Mouse (Mus musculus) liver, postnatal 0 days (tissue): ENCODE results near the gene Pelp1. TPM values are rescaled to one million over a fixed set of nuclear protein-coding genes. Genes with fewer than 3 reads are reported as not detected.

ENCODE experiments used
- ATAC-seq: fragments of 200-750 bp; cut with Nextera tagmentation; 2 replicates; pipeline ENCODE4 v1.8.0; 2017; ENCODE audit warnings: mild to moderate bottlenecking, moderate library complexity
- DNase-seq: peaks from one replicate; pipeline ENCODE4 v3.0.0-alpha.2; 2016
- H3K27ac ChIP-seq: fragments of 300-500 bp; sonication (generic); 2 replicates; pipeline ENCODE4 v1.5.1; 2014; ENCODE audit warnings: antibody characterized with exemption, moderate library complexity, mild to moderate bottlenecking, low read depth
- H3K27me3 ChIP-seq: fragments of 300-500 bp; sonication (generic); 2 replicates; pipeline ENCODE4 v1.6.1; 2014; ENCODE audit warnings: low read length, control low read depth, mixed read lengths; ENCODE audit not compliant: insufficient read depth
- H3K36me3 ChIP-seq: fragments of 300-500 bp; sonication (generic); replicated peaks from 2 replicates; pipeline ENCODE4 v1.6.1; 2014; ENCODE audit warnings: mild to moderate bottlenecking, control low read depth, low read length, moderate library complexity, mixed read lengths; ENCODE audit not compliant: insufficient read depth
- H3K4me1 ChIP-seq: fragments of 300-500 bp; sonication (generic); 2 replicates; pipeline ENCODE4 v1.6.1; 2014; ENCODE audit warnings: antibody characterized with exemption, mild to moderate bottlenecking, control low read depth; ENCODE audit not compliant: insufficient read depth
- H3K4me2 ChIP-seq: fragments of 300-500 bp; sonication (generic); 2 replicates; pipeline ENCODE4 v1.6.1; 2014; ENCODE audit warnings: low read depth, mild to moderate bottlenecking, low read length, moderate library complexity, mixed read lengths
- H3K4me3 ChIP-seq: fragments of 300-500 bp; sonication (generic); 2 replicates; pipeline ENCODE4 v1.5.1; 2014; ENCODE audit warnings: low read depth, low read length
- H3K9ac ChIP-seq: fragments of 300-500 bp; sonication (generic); replicated peaks from 2 replicates; pipeline ENCODE4 v1.6.1; 2014; ENCODE audit warnings: mild to moderate bottlenecking, moderate library complexity
- H3K9me3 ChIP-seq: fragments of 300-500 bp; sonication (generic); 2 replicates; pipeline ENCODE4 v1.6.1; 2016; ENCODE audit warnings: mild to moderate bottlenecking, control low read depth, low read length, mixed read lengths
- CTCF ChIP-seq: sonication (generic); IDR thresholded peaks from 2 replicates; pipeline ENCODE4 v1.5.1; 2016; ENCODE audit warnings: antibody characterized with exemption, low read depth
- EP300 ChIP-seq: IDR thresholded peaks from 2 replicates; pipeline ENCODE4 v1.6.1; 2016; ENCODE audit warnings: antibody characterized with exemption, low read depth, mild to moderate bottlenecking
- WGBS: fragments of 180-500 bp; shearing (Covaris S2); extraction: QIAGEN DNeasy Blood & Tissue Kit; methylation state at CpG from one replicate; pipeline ENCODE4 v1.1.7; 2014; ENCODE audit not compliant: insufficient replicate concordance; 5-methylcytosine and 5-hydroxymethylcytosine counted together
- polyA plus RNA-seq: library from polyadenylated mRNA; unstranded; fragments of >200 nt; fragmentation: Nextera tagmentation; extraction: Ambion mirVana; gene quantifications from 2 replicates; pipeline ENCODE4 v1.2.1, GENCODE M21; 2015

The Pelp1 gene
- 6.1 and 6.4 TPM in 2 replicates for polyA plus RNA-seq

DNA sequence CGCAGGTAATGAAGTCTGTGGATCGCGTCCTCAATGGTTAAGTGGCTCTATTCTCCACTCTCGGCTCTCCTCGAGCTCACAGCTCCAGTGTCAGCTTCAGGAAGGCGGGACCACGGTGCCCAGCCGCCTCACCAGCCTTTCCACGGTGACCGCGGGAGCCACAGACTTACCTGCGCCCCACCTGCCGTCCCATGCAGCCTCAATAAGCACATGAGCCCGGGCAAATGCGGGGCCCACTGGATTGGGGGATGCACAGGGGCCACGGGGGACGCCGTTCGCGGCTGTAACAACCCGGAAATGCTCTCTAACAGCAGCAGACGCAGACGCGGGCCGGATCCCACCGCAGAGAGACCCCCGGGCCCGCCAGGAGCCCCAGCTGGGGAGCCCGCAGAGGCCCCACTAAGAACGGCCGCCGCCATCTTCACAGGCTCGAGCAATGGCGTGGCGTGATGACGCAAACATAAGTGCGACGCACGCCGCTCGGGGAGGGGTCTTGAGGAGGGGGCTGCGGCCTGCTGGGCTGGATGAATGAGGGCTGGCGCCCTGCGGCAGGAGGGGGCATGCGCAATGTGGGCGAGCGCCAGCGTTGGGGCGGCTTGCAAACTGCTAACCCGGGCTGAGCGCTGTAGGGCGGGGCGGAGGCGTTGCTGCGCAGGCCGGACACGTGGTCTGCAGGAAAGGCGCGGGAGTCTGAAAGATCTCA lies at the start of gene Pelp1:
Gene Pelp1, minus strand, starts transcription at position 438 of the 703 bp plus-strand sequence.
- Histone ChIP-seq H3K27me3 (no peaks in the 10 kb centered on the region), H3K4me3 (peak within 1 kb of the TSS; percentile 80), H3K9me3 (no peaks in the 10 kb centered on the region), H3K36me3 (peaks cover 8% of the 10 kb centered on the region; the same call in 1 of the 2 replicates), H3K9ac (peak within 1 kb of the TSS; percentile 80), H3K4me1 (peaks cover 20% of the 10 kb centered on the region), H3K27ac (peak within 1 kb of the TSS; percentile 74), H3K4me2 (peak within 1 kb of the TSS; percentile 73)
- ATAC-seq, result peak; percentile 90
- WGBS, result under 1% methylated on average over 58 of the region's 59 CpGs
- TF ChIP-seq EP300 (no peak), CTCF (no peak)
- DNase-seq, result peak; percentile 88

DNA sequence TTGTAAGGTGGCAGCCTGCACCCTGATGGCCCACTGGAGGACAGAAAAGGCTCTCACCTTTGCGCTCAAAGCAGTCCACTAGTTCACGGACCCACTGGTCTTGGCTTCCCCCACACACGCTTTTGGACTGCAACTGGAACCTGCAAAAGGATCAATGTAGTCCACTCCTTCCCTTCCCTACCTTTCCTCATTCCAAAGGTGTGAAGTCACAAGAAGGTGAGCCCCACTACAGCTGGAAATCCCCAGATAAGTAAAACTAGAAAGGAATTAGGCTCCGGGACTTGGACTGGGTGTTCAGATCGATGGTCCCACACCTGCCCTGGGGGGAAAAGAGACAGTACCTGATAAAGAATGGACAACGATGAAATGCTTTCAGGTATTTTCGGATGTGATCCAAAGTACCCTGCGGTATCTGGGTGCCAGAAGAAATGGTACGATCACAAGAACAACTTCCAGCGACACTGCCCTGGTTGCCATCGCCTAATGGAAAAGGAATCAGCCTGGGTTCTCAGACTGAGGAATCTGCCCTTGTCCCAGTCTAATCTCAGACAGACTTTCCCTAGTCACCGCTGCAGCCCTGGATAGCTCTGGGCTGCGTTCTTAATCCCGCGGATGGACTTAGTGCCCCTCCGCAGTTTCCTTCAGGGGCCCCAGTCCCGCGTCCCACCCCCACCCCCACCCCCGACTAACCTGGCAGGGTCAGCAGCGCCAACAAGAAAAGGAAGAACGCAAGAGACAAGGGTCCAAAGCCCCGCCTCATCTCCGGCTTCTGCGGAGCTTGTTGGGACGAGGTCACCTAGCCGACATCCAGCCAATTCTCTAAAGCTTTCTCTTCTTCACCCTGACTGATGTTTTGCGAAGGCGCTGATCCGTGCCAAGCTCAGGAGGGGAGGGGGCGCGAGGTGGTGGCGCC lies 49.1 kb upstream of the Pelp1 start, which contains the start of gene Zmynd15:
Gene Zmynd15, plus strand, starts transcription at position 746 of the 913 bp plus-strand sequence.
- TF ChIP-seq EP300, result no peak
- no peak for TF ChIP-seq CTCF
- 16% methylated on average over 30 of the region's 32 CpGs for WGBS
- ATAC-seq, result peak; percentile 8; the same call in 1 of the 2 replicates
- peak within 1 kb of the TSS; percentile 66 for H3K27ac ChIP-seq
- H3K4me3 ChIP-seq, result peak within 1 kb of the TSS; percentile 58
- H3K9ac ChIP-seq, result peak within 1 kb of the TSS; percentile 63
- peaks cover 21% of the 10 kb centered on the region for H3K27me3 ChIP-seq
- no peaks in the 10 kb centered on the region for H3K36me3 ChIP-seq
- no peak for DNase-seq
- H3K4me2 ChIP-seq, result peak within 1 kb of the TSS; percentile 82
- no peaks in the 10 kb centered on the region for H3K9me3 ChIP-seq
- peaks cover 4% of the 10 kb centered on the region for H3K4me1 ChIP-seq

DNA sequence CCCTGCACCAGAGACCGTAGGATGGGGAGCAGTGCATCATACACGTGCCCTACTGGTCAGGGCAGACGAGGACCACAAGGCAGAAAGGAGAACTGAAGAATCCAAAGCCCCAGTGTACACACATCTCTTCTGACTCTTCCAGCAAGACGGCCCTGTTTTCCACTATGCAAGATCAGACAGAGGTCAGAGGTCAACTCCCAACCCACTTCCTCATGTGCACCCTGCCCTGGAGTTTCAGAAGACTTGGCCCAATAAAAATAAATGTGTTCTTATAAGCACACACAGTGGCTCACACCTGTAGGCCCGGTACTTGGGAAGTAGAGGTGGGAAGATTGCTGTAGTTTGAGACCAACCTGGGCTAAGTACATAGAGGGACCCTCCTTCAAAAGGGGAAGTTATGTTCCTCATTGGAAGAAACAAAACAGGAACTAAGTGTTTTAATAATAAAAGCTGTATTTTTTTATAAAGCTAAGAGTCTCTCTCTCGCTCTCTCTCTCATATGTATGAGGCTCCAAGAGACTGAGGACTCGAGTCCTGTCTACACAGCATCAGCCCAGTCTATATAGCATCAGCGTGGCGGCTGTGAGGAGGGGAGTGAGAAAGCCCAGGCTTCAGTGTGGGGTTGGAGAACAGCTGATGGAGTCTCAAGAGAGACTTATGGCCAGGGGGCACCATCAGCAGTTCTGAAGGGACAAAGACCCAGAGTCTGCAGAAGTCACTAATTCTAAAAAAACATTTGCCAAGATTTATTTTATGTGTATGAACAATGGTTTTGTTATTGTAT lies 43.6 kb upstream of the Pelp1 start:
- 0 out of 2 replicates have a peak overlapping the region, but pooled peaks have one; percentile 2 for H3K27ac ChIP-seq
- 65% methylated on average over 9 of the region's 9 CpGs for WGBS

DNA sequence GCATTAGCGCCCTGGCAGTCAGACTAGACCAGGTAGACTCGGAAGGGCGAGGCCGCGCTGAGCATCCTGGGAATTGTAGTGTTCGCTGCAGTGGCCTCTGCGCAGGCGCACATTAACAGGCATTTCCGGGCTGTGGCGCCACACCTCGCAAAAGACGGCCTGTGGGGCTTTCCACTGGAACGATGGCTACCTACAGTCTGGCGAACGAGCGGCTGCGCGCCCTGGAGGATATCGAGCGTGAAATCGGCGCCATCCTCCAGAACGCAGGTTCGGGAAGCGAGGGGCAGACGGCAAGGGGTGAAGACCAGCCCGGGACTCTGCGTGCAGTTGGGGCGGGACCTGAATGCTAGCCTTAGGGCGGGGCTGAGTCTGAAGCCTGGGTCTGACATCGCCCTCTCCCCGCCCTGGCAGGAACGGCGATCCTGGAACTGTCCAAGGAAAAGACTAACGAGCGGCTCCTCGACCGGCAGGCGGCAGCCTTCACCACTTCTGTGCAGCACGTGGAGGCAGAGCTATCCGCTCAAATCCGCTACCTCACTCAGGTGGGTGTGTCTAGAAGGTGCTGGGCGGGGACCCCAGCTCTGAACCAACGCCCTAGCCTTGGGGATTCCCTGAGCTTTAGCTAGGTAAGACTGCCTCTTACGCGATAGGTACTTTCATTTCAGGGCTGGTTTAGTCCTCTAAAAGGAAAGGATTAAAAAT lies 42.1 kb upstream of the Pelp1 start, which contains the start of gene Med11:
Gene Med11, plus strand, starts transcription at position 123 of the 702 bp plus-strand sequence.
- no peak for TF ChIP-seq EP300
- peak; percentile 98 for TF ChIP-seq CTCF
- H3K4me1 ChIP-seq, result peaks cover 23% of the 10 kb centered on the region
- DNase-seq (peak; percentile 95), ATAC-seq (peak; percentile 97)
- H3K4me2 ChIP-seq, result peak within 1 kb of the TSS; percentile 76
- peak within 1 kb of the TSS; percentile 74 for H3K9ac ChIP-seq
- no peaks in the 10 kb centered on the region for H3K9me3 ChIP-seq
- H3K4me3 ChIP-seq, result peak within 1 kb of the TSS; percentile 64
- no peaks in the 10 kb centered on the region for H3K36me3 ChIP-seq
- H3K27ac ChIP-seq, result peak within 1 kb of the TSS; percentile 97
- H3K27me3 ChIP-seq, result no peaks in the 10 kb centered on the region
- under 1% methylated on average over 46 of the region's 46 CpGs for WGBS

More for the DNA sequence above, 43.6 kb upstream of the Pelp1 start:
- TF ChIP-seq EP300 (no peak), CTCF (no peak)
- Histone ChIP-seq H3K9ac (0 out of 2 replicates have a peak overlapping the region, but pooled peaks have one; percentile 16), H3K27me3 (peaks cover 3% of the 10 kb centered on the region), H3K4me2 (no peak overlapping the region), H3K4me3 (no peak overlapping the region), H3K9me3 (no peaks in the 10 kb centered on the region), H3K36me3 (no peaks in the 10 kb centered on the region), H3K4me1 (peaks cover 22% of the 10 kb centered on the region)
- DNase-seq (no peak), ATAC-seq (no peak)

DNA sequence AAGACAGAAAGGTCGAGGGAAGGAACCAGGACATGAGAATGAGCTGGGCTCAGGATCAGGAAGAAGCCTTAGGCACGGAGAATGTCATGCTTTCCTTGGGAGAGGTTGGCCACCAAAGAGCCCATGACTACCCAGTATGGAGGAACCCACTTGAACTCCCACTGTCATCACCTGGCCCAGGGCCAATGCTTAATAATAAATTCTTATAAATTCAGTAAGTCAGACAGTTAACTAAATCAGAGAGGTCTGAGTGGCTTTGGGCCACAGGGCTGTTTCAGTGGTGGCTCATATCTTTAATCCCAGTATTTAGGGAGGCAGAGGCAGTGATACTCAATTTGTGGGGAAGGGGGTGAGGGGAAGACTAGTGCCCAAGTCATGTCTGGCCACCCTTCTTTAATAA lies 41.1 kb upstream of the Pelp1 start:
- Histone ChIP-seq H3K9me3 (no peaks in the 10 kb centered on the region), H3K27me3 (no peaks in the 10 kb centered on the region), H3K4me3 (no peak overlapping the region), H3K4me1 (peaks cover 34% of the 10 kb centered on the region), H3K9ac (no peak overlapping the region), H3K4me2 (0 out of 2 replicates have a peak overlapping the region, but pooled peaks have one; percentile 76), H3K27ac (no peak overlapping the region), H3K36me3 (no peaks in the 10 kb centered on the region)
- 75% methylated on average over 2 of the region's 2 CpGs for WGBS
- ATAC-seq (no peak), DNase-seq (no peak)
- TF ChIP-seq EP300 (no peak), CTCF (no peak)
